Mouse (Mus musculus): ENCODE results near the gene Vamp8.

The Vamp8 gene

GRCm38 (mm10) chr6:72405356-72405755 lies 14.9 kb upstream of the Vamp8 start:
- DNase-seq (ENCODE audit: low spot score in 2 of 2): no peak

DNA sequence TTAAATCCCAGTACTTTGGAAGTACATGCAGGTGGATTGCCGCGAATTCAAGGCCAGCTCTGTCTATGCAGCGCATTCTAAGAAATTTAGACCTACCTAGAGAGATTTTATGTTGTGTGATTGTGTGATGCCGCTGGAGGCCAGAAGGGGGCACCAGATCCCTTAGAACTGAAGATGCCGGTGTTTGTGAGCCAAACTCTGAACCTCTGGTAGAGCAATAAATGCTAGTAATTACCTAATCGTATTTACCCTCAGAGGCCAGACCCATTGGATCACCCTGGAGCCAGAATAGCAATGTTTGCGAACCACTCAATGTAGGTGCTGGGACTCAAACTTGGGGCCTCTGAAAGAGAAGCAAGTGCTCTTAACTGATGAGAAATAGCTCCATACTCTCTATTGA lies 11.4 kb upstream of the Vamp8 start:
- peak; percentile 57 to 78 for DNase-seq (ENCODE audit: low spot score in 2 of 2)

GRCm38 (mm10) chr6:72399967-72400366 lies 9.5 kb upstream of the Vamp8 start:
- DNase-seq (ENCODE audit: low spot score in 2 of 2): no peak

GRCm38 (mm10) chr6:72396837-72397251 lies 6.3 kb upstream of the Vamp8 start:
- no peak for DNase-seq (ENCODE audit: low spot score in 2 of 2)

DNA sequence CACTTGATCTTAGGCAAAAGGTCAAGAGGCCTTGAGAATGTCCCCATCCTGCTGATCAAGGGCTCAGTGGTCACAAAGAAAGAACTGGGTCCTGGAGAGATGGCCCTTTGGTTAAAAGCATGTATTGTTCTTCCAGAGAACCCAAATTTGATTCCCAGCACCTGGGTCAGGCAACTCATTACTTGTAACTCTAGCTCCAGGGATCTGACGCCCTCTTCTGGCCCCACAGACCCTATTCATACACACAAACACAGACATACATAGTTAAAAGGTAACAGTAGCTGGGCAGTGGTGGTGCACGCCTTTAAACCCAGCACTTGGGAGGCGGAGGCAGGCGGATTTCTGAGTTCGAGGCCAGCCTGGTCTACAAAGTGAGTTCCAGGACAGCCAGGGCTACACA lies 1.8 kb upstream of the Vamp8 start:
- no peak for DNase-seq (ENCODE audit: low spot score in 2 of 2)

- DNase-seq (ENCODE audit: low spot score in 2 of 2): peak; percentile 40 to 41
Measured at GRCm38 (mm10) chr6:72390795-72391521, 455 bp upstream of the Vamp8 start.

- DNase-seq (ENCODE audit: low spot score in 2 of 2): no peak
Measured at GRCm38 (mm10) chr6:72389471-72389940, 997 bp downstream of the Vamp8 start.

GRCm38 (mm10) chr6:72388791-72389329 lies 1.6 kb downstream of the Vamp8 start:
- DNase-seq (ENCODE audit: low spot score in 2 of 2): no peak

DNA sequence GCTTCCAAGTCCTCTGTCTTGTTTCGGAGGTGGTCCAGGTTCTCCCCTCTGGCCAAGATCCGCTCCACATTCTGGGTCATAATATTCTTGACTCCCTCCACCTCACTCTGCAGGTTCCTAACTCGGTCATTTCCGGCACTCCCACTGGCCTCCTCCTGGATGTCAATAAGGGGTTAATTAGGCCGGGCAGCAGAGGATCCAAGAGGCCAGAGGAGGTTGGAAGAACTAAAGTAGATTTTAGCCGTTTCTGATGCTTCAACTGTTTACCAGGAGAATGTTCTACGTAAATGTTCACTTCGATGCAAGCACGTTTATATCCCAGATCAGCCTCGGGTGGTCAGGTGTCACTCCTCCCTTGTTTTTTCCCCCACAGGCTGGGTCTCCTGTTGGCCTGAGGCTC lies 2.2 kb downstream of the Vamp8 start:
- DNase-seq (ENCODE audit: low spot score in 2 of 2): no peak

DNA sequence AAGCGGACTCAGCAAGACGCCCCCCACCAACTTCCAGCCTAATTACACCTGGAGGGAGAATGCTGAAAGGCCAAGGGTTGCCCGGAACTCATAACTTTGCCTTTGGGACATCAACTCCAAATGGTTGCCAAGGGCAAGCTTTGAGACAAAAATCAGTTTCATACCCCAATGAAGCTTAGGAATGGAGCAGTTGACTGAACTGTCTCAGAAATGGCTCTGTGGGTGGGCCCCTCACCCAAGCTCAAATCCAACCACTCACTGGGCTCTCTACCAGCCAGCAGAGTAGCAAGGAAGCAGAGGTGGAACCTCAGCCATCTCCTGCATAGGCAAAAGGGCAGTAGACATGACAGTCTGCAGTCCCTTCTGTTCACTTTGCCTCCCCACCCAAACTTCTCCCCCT lies 2.7 kb downstream of the Vamp8 start:
- DNase-seq (ENCODE audit: low spot score in 2 of 2): no peak

DNA sequence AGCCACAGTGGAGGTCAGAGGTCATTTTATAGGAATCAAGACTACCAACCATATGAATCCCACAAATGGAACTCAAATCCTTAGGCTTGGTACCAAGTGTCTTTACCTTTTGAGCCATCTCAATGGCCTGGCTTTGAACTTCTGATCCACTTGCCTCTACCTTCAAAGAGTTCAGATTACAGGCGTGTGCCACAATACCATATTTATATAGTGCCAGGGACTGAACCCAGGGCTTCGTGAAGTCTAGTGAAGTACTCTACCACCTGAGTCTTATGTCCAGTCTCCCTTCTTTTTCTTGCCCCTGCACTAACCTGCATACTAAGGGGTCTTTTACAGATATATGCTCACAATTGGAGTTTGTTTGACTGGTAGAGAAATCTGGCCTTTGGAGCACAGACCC lies 3.9 kb downstream of the Vamp8 start:
- DNase-seq (ENCODE audit: low spot score in 2 of 2): no peak

DNA sequence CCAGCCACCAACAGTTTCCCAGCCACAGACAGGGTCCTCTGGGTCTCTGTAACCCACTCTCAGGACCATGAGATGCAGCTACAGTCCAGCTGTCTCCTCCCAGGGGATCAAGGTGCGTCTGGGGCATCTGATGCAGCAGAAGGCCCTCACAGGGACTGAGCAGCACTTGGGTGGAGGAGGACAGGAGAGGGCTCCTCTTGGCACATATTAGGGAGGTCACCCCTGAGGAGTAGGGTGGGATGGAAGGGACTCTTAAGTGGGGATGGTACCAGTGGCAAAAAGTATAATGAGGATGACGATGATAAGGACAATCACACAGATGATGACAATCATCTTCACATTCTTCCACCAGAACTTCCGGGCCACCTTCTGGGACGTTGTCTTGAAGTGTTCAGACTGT lies 5.2 kb downstream of the Vamp8 start:
- DNase-seq (ENCODE audit: low spot score in 2 of 2): no peak

DNA sequence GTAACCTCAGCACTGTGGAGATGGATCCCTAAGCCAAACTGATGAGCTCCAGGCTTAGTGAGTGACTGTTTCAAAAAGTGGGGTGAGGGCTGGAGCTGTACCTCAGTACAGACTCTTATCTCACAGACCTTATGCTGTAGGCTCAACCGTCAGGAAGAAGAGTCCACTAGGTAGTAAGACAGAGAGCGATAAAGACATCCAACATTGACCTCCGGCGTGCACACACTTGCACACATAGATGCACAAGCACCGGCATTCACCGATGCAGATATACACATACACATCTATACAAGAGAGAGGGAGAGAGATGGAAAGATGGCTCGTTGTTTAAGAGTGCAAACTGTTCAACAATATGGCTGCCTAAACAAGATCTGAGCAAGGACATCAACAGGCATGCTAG lies 6.6 kb downstream of the Vamp8 start:
- no peak for DNase-seq (ENCODE audit: low spot score in 2 of 2)

GRCm38 (mm10) chr6:72383142-72383820 lies 7.2 kb downstream of the Vamp8 start:
- no peak for DNase-seq (ENCODE audit: low spot score in 2 of 2)

DNA sequence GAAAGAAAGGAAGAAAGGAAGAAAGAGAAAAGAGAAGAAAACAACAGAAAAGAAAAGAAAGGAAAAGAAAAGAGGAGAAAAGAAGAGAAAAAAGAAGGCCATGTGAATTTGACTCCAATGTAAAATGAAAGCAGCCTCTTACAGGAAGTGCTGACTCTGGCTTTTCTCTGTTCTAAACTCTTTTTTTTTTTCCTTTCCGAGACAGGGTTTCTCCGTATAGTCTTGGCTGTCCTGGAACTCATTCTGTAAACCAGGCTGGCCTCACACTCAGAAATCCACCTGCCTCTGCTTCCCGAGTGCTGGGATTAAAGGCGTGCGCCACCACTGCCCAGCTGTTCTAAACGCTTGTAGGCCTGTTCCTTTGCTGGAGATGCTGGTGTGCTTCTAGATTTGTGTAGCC lies 8.0 kb downstream of the Vamp8 start:
- no peak for DNase-seq (ENCODE audit: low spot score in 2 of 2)

GRCm38 (mm10) chr6:72380131-72380770 lies 10.3 kb downstream of the Vamp8 start, which contains the start of gene Vamp5:
Gene Vamp5 (minus strand): TSS chr6:72380468.
- peak; percentile 49 to 54 for DNase-seq (ENCODE audit: low spot score in 2 of 2)

- no peak for DNase-seq (ENCODE audit: low spot score in 2 of 2)
Measured at GRCm38 (mm10) chr6:72379377-72380130, 10.9 kb downstream of the Vamp8 start.

DNA sequence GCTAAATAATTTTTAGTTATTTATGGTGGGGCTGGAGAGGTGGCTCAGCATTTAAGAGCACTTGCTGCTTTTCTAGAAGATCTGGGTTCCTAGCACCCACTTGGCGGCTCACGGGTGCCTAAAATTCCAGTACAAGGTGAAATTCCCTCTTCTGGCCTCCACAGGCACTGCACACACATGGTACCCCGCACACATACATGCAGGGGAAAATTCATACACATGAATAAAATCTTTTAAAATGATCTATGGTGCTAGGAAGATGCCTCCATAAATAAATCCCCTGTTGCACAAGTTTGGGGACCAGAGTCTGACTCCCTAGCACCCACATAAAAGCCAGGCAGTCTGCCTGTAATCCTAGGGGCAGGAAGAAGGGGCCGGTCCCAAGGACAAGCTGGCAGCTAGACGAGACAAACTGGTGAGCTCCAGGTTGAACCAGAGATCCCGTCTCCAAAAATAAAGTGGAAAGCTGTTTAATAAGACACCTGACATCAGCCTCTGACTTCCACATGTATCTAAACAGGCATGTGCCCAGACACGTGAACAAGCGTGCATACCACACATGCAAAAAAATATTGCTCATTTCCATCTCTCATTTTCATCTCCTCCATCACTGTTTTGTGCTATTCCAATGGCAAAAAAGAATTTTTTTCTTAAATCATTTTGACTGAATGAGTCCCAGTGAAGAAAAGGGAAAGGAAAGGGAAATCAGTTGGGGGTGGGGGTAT lies 11.8 kb downstream of the Vamp8 start:
- DNase-seq (ENCODE audit: low spot score in 2 of 2): no peak

DNA sequence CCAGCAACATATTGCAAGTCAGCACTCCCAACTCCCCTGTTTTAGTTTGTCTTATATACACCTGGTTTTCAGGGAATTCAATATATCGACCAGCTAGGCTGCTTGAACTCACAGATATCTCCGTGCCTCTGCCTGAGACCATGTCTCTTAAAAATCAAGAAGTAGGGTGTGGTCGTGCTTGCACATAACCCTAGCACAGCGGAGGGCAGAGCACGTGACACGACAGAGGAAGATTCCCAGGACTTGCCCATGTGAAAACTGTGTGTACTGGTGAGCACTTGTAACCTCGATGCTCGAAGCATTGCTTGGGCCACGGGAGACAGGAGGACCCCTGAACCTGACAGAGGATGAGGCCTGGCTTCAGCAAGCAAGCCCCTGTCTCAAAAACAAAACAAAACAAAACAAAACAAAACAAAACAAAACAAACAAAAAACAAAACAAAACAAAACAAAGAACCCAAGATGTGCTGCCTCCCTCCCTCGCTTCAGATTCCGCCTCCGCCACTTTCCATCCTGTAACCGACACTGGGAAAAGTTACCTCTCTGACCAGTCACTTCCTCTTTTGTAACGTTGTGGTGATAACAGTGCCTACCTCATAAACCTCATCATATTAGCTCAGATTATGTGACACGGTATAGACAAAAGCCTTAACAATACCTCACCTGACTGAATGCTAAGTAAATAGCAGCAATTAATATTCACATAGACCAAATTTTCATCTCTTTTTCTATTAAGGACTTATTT lies 15.5 kb downstream of the Vamp8 start:
- no peak for DNase-seq (ENCODE audit: low spot score in 2 of 2)

GRCm38 (mm10) chr6:72374206-72374605 lies 16.3 kb downstream of the Vamp8 start:
- DNase-seq (ENCODE audit: low spot score in 2 of 2): no peak
